Mouse (Mus musculus) adrenal gland, postnatal 14 days (tissue): Measurements from ENCODE around the gene Nedd9. TPM values are rescaled to one million over a fixed set of nuclear protein-coding genes. Genes with fewer than 3 reads are reported as not detected.

Source experiments
- DNase-seq: peaks from one replicate; pipeline ENCODE4 v3.0.0; 2021; ENCODE audit warnings: mixed read lengths
- total RNA-seq: library from RNA; stranded (reverse); gene quantifications from 2 replicates; pipeline ENCODE4 v1.2.3, GENCODE M21; 2021

Nedd9 gene
- total RNA-seq, 1 experiment from 2014 or later = 23.0 TPM

- no peak for DNase-seq
These were observed 143.8 kb downstream of the Nedd9 start for GRCm38 (mm10) chr13:41343163-41343886.

GRCm38 (mm10) chr13:41341422-41341821 is 145.7 kb downstream of the Nedd9 start:
- DNase-seq = peak; percentile 46

GRCm38 (mm10) chr13:41339653-41340351 is 147.4 kb downstream of the Nedd9 start:
- DNase-seq = peak; percentile 51

GRCm38 (mm10) chr13:41339195-41339594 is 148.0 kb downstream of the Nedd9 start:
- DNase-seq = peak; percentile 31

GRCm38 (mm10) chr13:41337407-41337806 is 149.8 kb downstream of the Nedd9 start:
- no peak for DNase-seq

- DNase-seq = peak; percentile 85
These were observed 150.9 kb downstream of the Nedd9 start for GRCm38 (mm10) chr13:41336260-41336659.

GRCm38 (mm10) chr13:41335767-41336166 is 151.4 kb downstream of the Nedd9 start:
- DNase-seq = no peak

- no peak for DNase-seq
These were observed 152.5 kb downstream of the Nedd9 start for GRCm38 (mm10) chr13:41334641-41335000.

- DNase-seq = no peak
These were observed 153.1 kb downstream of the Nedd9 start for GRCm38 (mm10) chr13:41333889-41334640.

GRCm38 (mm10) chr13:41331671-41332340 is 155.4 kb downstream of the Nedd9 start:
- no peak for DNase-seq

- DNase-seq = peak; percentile 47
These were observed 156.4 kb downstream of the Nedd9 start for GRCm38 (mm10) chr13:41330589-41331345.

- no peak for DNase-seq
These were observed 157.1 kb downstream of the Nedd9 start for GRCm38 (mm10) chr13:41330051-41330450.

- no peak for DNase-seq
These were observed 158.7 kb downstream of the Nedd9 start for GRCm38 (mm10) chr13:41328481-41328880.

- no peak for DNase-seq
These were observed 159.6 kb downstream of the Nedd9 start for GRCm38 (mm10) chr13:41327546-41327945.

- DNase-seq = no peak
These were observed 161.0 kb downstream of the Nedd9 start for GRCm38 (mm10) chr13:41326134-41326533.

- no peak for DNase-seq
These were observed 161.8 kb downstream of the Nedd9 start for GRCm38 (mm10) chr13:41325346-41325745.

GRCm38 (mm10) chr13:41324631-41325030 is 162.5 kb downstream of the Nedd9 start:
- DNase-seq = no peak

- DNase-seq = no peak
These were observed 165.7 kb downstream of the Nedd9 start for GRCm38 (mm10) chr13:41321433-41321832.

- DNase-seq = no peak
These were observed 166.4 kb downstream of the Nedd9 start for GRCm38 (mm10) chr13:41320749-41321148.

- peak; percentile 92 for DNase-seq
These were observed 184.4 kb downstream of the Nedd9 start for GRCm38 (mm10) chr13:41302716-41303115.

- DNase-seq = no peak
These were observed 187.1 kb downstream of the Nedd9 start for GRCm38 (mm10) chr13:41300037-41300436.

- no peak for DNase-seq
These were observed 188.2 kb downstream of the Nedd9 start for GRCm38 (mm10) chr13:41298996-41299395.
